Mouse (Mus musculus) megakaryocyte, embryonic 14.5 days (primary cell): ENCODE measurements around the gene 1110008L16Rik. TPM values are rescaled to one million over a fixed set of nuclear protein-coding genes. Genes with fewer than 3 reads are reported as not detected.
"Not testable (repeated sequence)": the region's sequence is repeated elsewhere in the genome, so short reads cannot be mapped to it uniquely, and the experiment has no call there.

ENCODE experiments used
- H3K27me3 ChIP-seq: replicated peaks from 2 replicates; pipeline ENCODE3; 2012; ENCODE audit warnings: inconsistent platforms
- H3K36me3 ChIP-seq: replicated peaks from 2 replicates; pipeline ENCODE3; 2012; ENCODE audit warnings: low read length, inconsistent platforms, mixed read lengths
- H3K4me1 ChIP-seq: 2 replicates; pipeline ENCODE4 v1.6.1; 2012; ENCODE audit warnings: inconsistent platforms
- H3K4me3 ChIP-seq: replicated peaks from 2 replicates; pipeline ENCODE3; 2012; ENCODE audit warnings: moderate library complexity, mild to moderate bottlenecking, inconsistent platforms
- H3K9me3 ChIP-seq: 2 replicates; pipeline ENCODE4 v1.6.1; 2012; ENCODE audit warnings: inconsistent platforms
- FLI1 ChIP-seq: IDR thresholded peaks from 2 replicates; pipeline ENCODE4 v1.6.1; 2012; ENCODE audit warnings: low read length, inconsistent platforms, mixed read lengths
- GATA1 ChIP-seq: IDR thresholded peaks from 3 replicates; pipeline ENCODE4 v1.6.1; 2012; ENCODE audit warnings: mixed read lengths, low read length, inconsistent platforms, borderline replicate concordance
- polyA plus RNA-seq: library from polyadenylated mRNA; stranded (reverse); fragments of >175 nt; gene quantifications from 2 replicates; pipeline ENCODE4 v1.2.3, GENCODE M21; 2012; ENCODE audit warnings: low replicate concordance; ENCODE audit not compliant: insufficient read depth

The 1110008L16Rik gene
- polyA plus RNA-seq, 1 experiment = 0.79 TPM

GRCm38 (mm10) chr12:55392733-55393577 lies 93.6 kb downstream of the 1110008L16Rik start:
- peaks cover 55% of the 10 kb centered on the region for H3K4me1 ChIP-seq
- H3K36me3 ChIP-seq = no peaks in the 10 kb centered on the region
- no peaks in the 10 kb centered on the region for H3K9me3 ChIP-seq
- TF ChIP-seq GATA1 (no peak), FLI1 (no peak)
- H3K4me3 ChIP-seq = no peak overlapping the region
- peaks cover 6% of the 10 kb centered on the region for H3K27me3 ChIP-seq

GRCm38 (mm10) chr12:55395601-55396000 lies 96.2 kb downstream of the 1110008L16Rik start:
- not testable (repeated sequence) for H3K4me3 ChIP-seq, H3K36me3 ChIP-seq, H3K9me3 ChIP-seq, H3K27me3 ChIP-seq
- peaks cover 43% of the 10 kb centered on the region for H3K4me1 ChIP-seq

GRCm38 (mm10) chr12:55396536-55396935 lies 97.2 kb downstream of the 1110008L16Rik start:
- H3K4me3 ChIP-seq = no peak overlapping the region
- H3K36me3 ChIP-seq = peaks cover 2% of the 10 kb centered on the region
- TF ChIP-seq GATA1 = no peak
- no peak for TF ChIP-seq FLI1
- peaks cover 1% of the 10 kb centered on the region for H3K27me3 ChIP-seq
- peaks cover 42% of the 10 kb centered on the region for H3K4me1 ChIP-seq
- no peaks in the 10 kb centered on the region for H3K9me3 ChIP-seq

GRCm38 (mm10) chr12:55397544-55398239 lies 98.3 kb downstream of the 1110008L16Rik start:
- Histone ChIP-seq H3K9me3 (no peaks in the 10 kb centered on the region), H3K4me3 (peak overlapping the region; percentile 97), H3K4me1 (peaks cover 40% of the 10 kb centered on the region), H3K36me3 (peaks cover 8% of the 10 kb centered on the region), H3K27me3 (no peaks in the 10 kb centered on the region)
- TF ChIP-seq GATA1 = no peak
- TF ChIP-seq FLI1 = no peak

- peak; percentile 97 for TF ChIP-seq FLI1
- TF ChIP-seq GATA1 = no peak
- no peaks in the 10 kb centered on the region for H3K9me3 ChIP-seq
- peak overlapping the region; percentile 97 for H3K4me3 ChIP-seq
- peaks cover 16% of the 10 kb centered on the region for H3K36me3 ChIP-seq
- no peaks in the 10 kb centered on the region for H3K27me3 ChIP-seq
- H3K4me1 ChIP-seq = peaks cover 39% of the 10 kb centered on the region
Observed at GRCm38 (mm10) chr12:55398240-55399127, 99.1 kb downstream of the 1110008L16Rik start.

- no peaks in the 10 kb centered on the region for H3K9me3 ChIP-seq
- H3K36me3 ChIP-seq = peaks cover 23% of the 10 kb centered on the region
- TF ChIP-seq GATA1 = peak; percentile 69; the same call in 1 of the 3 replicates
- TF ChIP-seq FLI1 = no peak
- H3K27me3 ChIP-seq = no peaks in the 10 kb centered on the region
- peaks cover 42% of the 10 kb centered on the region for H3K4me1 ChIP-seq
- H3K4me3 ChIP-seq = peak overlapping the region; percentile 97
Observed at GRCm38 (mm10) chr12:55399128-55399677, 99.8 kb downstream of the 1110008L16Rik start.

- Histone ChIP-seq H3K4me1 (peaks cover 13% of the 10 kb centered on the region; the same call in 1 of the 2 replicates), H3K36me3 (peaks cover 86% of the 10 kb centered on the region), H3K27me3 (no peaks in the 10 kb centered on the region), H3K4me3 (no peak overlapping the region), H3K9me3 (no peaks in the 10 kb centered on the region)
- no peak for TF ChIP-seq GATA1
Observed at GRCm38 (mm10) chr12:55407888-55408287, 108.5 kb downstream of the 1110008L16Rik start.

GRCm38 (mm10) chr12:55415255-55415654 lies 115.9 kb downstream of the 1110008L16Rik start:
- Histone ChIP-seq H3K4me1 (no peaks in the 10 kb centered on the region; the same call in 1 of the 2 replicates), H3K9me3 (no peaks in the 10 kb centered on the region), H3K27me3 (no peaks in the 10 kb centered on the region), H3K36me3 (peaks cover 96% of the 10 kb centered on the region), H3K4me3 (no peak overlapping the region)
- TF ChIP-seq FLI1 (no peak), GATA1 (no peak)

GRCm38 (mm10) chr12:55415762-55416161 lies 116.4 kb downstream of the 1110008L16Rik start:
- Histone ChIP-seq H3K4me3 (no peak overlapping the region), H3K4me1 (no peaks in the 10 kb centered on the region; the same call in 1 of the 2 replicates), H3K27me3 (no peaks in the 10 kb centered on the region), H3K36me3 (peaks cover 96% of the 10 kb centered on the region), H3K9me3 (no peaks in the 10 kb centered on the region)
- TF ChIP-seq FLI1 (no peak), GATA1 (no peak)
